In the genomic region with DNA sequence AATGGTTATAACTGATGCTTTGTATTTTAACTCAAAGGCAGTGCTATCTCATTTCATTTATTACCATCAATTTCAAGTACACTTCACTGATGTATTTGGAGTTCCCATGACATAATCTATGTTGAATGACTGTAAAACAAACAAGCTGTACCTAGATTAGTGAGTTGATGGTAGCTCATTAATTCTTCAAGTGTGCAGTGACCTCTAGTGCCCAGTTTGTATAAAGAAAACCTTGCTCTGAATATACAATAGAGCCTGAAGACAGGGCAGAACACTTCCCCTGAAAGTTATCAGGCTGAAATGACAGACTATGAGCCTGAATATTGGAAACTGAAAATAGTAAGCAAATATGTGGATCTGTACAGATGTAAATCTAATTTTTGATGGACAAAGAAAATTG, we compare ENCODE assay signal across 8 mouse cellular contexts.
DNase-seq lines count a peak whose midpoint lies in the region; ATAC-seq lines count a peak whose summit lies in the region.

No protein-coding gene starts in this region.

- H3K4me1 ChIP-seq in heart, embryonic 12.5 days (replicated peaks): no peaks in the 10 kb centered on the region
- no peaks in the 10 kb centered on the region for H3K4me1 ChIP-seq in hindbrain, embryonic 15.5 days (replicated peaks)

- H3K36me3 ChIP-seq in heart, embryonic 12.5 days: no peaks in the 10 kb centered on the region
- H3K36me3 ChIP-seq in hindbrain, embryonic 15.5 days: no peaks in the 10 kb centered on the region

- no peaks in the 10 kb centered on the region for H3K9me3 ChIP-seq in heart, embryonic 12.5 days (replicated peaks)
- no peaks in the 10 kb centered on the region for H3K9me3 ChIP-seq in hindbrain, embryonic 15.5 days

- DNase-seq in heart, adult 18-20 months: peak; percentile 2 to 5
- peak; percentile 6 to 17 for DNase-seq in B cell, adult 2 months
- DNase-seq in c-Kit-positive CD71-negative TER-119-negative erythroid progenitor cells, embryonic 14.5 days (ENCODE audit: low read depth): peak; percentile 32
- peak; percentile 26 for DNase-seq in lung, postnatal 25 days (ENCODE audit: low spot score)
- DNase-seq in thymus, postnatal 4 days: no peak
- no peak for DNase-seq in spleen, adult 18-20 months

- no peak overlapping the region for H3K9ac ChIP-seq in heart, embryonic 12.5 days
- no peak overlapping the region for H3K9ac ChIP-seq in hindbrain, embryonic 15.5 days

- H3K27me3 ChIP-seq in heart, embryonic 12.5 days (replicated peaks): no peaks in the 10 kb centered on the region
- no peaks in the 10 kb centered on the region for H3K27me3 ChIP-seq in hindbrain, embryonic 15.5 days

- no peak for ATAC-seq in heart, embryonic 12.5 days (ENCODE audit: insufficient number of reproducible peaks, low FRiP score)
- ATAC-seq in hindbrain, embryonic 15.5 days (ENCODE audit: low FRiP score, low read depth): peak; percentile 84

- H3K4me3 ChIP-seq in heart, embryonic 12.5 days: no peak overlapping the region
- H3K4me3 ChIP-seq in hindbrain, embryonic 15.5 days: no peak overlapping the region

- no peak overlapping the region for H3K27ac ChIP-seq in heart, embryonic 12.5 days (ENCODE audit: poor library complexity, severe bottlenecking)
- H3K27ac ChIP-seq in hindbrain, embryonic 15.5 days (replicated peaks): no peak overlapping the region

- no peak overlapping the region for H3K4me2 ChIP-seq in heart, embryonic 12.5 days
- H3K4me2 ChIP-seq in hindbrain, embryonic 15.5 days: no peak overlapping the region

Comparison
In these comparisons a context has a peak if more than half of its experiments do, and no peak if none do; other contexts are left out.
1. DNase-seq: peak in heart, adult 18-20 months (2 of 2), B cell, adult 2 months (2 of 2), c-Kit-positive CD71-negative TER-119-negative erythroid progenitor cells, embryonic 14.5 days (single experiment) and lung, postnatal 25 days (single experiment); none in thymus, postnatal 4 days (single experiment) and spleen, adult 18-20 months (0 of 2).